Mouse (Mus musculus): ENCODE results near the gene Jtb.
"Not testable (repeated sequence)": the region's sequence is repeated elsewhere in the genome, so short reads cannot be mapped to it uniquely, and the experiment has no call there.

The Jtb gene

DNA sequence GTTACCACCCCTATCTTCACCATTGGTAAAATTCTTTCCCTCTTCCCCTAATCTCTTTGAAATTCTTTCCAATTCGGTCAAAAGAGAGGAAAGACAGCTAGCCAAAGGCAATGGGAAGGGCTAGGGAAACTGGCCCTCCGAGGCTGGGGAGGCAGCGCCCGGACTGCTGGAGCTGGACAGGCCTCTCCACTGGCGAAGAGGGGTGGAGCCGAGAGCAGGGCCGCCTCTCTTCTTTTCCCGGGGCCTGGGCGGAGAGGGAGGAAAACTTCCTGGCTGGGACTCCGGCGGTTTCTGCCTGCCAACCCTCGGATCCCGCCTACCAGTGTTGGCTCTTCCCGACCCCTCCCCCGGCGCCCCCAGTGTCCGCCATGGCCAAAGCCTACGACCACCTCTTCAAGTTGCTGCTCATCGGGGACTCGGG is 10.9 kb upstream of the Jtb start:
- in situ Hi-C loops (cut with MboI; ENCODE audit: low pct_unique_long_range_greater_than_20kb in 1 of 2, low sequenced_read_pairs in 2 of 2, unreplicated experiment in 1 of 2), result loop anchor here in 1 of 2 experiments (10.0 kb wide), 1 partner anchor 154 kb away; no protein-coding TSS in a partner anchor

DNA sequence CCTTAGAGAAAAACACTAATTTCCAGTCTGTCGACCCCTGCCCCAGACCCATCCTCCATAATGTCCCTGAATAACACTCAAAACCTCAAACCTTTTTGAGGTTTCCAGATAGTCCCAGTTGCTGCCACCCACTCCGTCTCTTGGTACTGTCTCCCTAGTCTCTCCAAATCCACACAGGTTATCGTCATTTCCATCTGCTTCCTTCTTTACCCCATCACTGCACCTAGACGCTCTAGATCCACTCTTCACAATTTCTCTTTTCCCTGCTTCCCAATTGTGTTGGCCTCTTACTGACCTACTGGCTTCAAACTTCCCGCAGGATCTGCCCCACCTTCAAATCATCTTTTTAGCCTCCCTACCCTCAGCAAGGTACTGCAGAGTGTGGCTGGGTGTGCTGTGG is 10.3 kb upstream of the Jtb start:
- in situ Hi-C loops (cut with MboI; ENCODE audit: low pct_unique_long_range_greater_than_20kb in 1 of 2, low sequenced_read_pairs in 2 of 2, unreplicated experiment in 1 of 2), result loop anchor here in 1 of 2 experiments (10.0 kb wide), 1 partner anchor 154 kb away; no protein-coding TSS in a partner anchor

DNA sequence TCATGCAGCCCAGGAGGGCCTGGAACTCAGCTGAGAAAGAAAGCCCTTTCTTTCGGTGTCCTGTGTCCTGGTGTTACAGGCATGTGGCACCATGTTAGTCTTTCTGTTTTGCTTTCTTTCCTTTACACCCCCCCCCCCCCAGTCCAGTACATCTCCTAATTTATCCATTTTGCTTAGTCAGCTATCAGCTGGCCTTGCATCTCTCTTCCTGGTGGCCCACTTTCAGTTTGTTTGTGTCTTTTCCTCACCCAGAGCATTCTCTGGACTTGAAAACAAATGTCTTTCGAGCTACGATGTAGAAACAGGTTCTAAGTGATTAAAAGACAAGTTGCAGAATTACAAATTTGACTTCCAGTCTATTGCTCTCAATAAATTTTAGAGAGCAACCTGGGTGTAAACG is 8.9 kb upstream of the Jtb start:
- in situ Hi-C loops (cut with MboI; ENCODE audit: low pct_unique_long_range_greater_than_20kb in 1 of 2, low sequenced_read_pairs in 2 of 2, unreplicated experiment in 1 of 2), result loop anchor here in 1 of 2 experiments (10.0 kb wide), 1 partner anchor 152 kb away; no protein-coding TSS in a partner anchor

DNA sequence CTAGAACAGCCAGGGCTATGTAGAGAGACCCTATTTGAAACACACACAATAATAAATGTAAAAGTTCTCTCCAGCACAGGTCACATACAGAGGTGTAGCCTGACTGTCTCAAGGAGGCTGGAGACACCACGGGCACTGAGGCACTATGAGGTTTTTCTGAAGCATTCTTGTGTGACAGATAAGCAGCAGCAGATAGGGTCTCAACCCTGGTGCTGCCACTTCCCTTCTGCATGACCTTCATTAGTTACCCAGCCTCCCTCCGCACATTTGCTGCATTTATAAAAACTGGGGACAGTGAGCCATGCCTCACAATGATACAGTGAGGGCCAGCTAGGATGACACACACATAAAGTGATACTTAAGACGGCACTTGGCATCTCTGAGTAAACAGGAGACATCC is 8.5 kb upstream of the Jtb start:
- in situ Hi-C loops (cut with MboI; ENCODE audit: low pct_unique_long_range_greater_than_20kb in 1 of 2, low sequenced_read_pairs in 2 of 2, unreplicated experiment in 1 of 2), result loop anchor here in 1 of 2 experiments (10.0 kb wide), 1 partner anchor 152 kb away; no protein-coding TSS in a partner anchor

DNA sequence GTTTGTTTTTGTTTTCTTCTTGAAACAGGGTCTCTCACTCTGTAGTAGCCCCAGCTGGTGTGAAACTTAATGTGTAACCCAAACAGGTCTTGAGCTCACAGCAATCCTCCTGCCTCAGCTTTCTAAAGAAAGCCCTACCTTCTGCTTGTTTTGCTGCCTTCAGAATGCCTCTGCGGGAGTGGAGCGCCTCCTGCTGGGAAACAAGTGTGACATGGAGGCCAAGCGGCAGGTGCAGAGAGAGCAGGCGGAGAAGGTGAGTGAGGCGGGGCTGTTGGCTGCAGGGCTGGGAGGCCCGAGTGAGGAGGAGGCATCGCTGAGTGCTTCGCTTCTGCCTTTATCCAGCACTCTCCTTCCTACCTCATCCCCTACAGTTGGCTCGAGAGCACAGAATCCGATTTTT is 7.1 kb upstream of the Jtb start:
- in situ Hi-C loops (cut with MboI; ENCODE audit: low pct_unique_long_range_greater_than_20kb in 1 of 2, low sequenced_read_pairs in 2 of 2, unreplicated experiment in 1 of 2), result loop anchor here in 1 of 2 experiments (10.0 kb wide), 1 partner anchor 150 kb away; no protein-coding TSS in a partner anchor

DNA sequence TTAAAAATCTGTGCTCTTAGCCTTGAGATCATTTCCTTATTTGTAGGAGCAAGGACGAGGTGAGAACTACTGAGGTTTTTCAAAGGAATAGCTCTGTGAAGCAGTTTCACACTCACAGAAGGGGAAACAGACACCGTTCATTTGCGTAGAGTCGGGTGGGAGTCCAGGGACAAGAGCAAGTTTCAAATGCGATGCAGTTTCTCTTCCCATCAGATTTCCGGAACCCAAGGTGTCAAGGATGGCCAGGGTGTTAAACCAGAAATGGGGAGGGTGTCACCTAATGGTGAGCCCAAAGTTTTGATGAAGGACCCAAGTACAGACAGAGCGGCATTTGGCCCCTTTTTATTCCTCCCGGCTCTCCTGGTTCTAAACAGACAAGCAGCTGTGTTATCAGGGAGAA is 322 bp upstream of the Jtb start:
- in situ Hi-C loops (cut with MboI; ENCODE audit: low pct_unique_long_range_greater_than_20kb in 1 of 2, low sequenced_read_pairs in 2 of 2, unreplicated experiment in 1 of 2), result no loop called here

DNA sequence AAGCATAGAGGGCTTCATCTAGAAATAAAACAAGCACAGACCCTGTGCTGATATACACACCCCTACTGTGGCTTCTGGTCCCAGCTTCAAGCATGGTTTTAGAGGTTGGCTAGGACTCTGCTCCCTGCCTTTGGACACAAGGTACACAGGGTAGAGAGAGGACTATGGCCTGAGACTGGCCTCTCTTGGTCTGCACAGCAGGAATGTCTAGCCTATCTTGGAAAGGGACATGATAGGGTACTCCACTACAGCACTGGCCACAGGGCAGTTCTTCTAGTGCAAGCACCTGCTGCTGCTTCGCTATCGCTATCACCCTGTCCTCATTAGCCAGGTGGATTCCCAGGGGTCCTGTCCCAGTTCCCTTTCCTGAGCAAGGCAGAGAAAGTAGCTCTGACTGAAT is 9.9 kb downstream of the Jtb start:
- in situ Hi-C loops (cut with MboI; ENCODE audit: low pct_unique_long_range_greater_than_20kb in 1 of 2, low sequenced_read_pairs in 2 of 2, unreplicated experiment in 1 of 2), result no loop called here

DNA sequence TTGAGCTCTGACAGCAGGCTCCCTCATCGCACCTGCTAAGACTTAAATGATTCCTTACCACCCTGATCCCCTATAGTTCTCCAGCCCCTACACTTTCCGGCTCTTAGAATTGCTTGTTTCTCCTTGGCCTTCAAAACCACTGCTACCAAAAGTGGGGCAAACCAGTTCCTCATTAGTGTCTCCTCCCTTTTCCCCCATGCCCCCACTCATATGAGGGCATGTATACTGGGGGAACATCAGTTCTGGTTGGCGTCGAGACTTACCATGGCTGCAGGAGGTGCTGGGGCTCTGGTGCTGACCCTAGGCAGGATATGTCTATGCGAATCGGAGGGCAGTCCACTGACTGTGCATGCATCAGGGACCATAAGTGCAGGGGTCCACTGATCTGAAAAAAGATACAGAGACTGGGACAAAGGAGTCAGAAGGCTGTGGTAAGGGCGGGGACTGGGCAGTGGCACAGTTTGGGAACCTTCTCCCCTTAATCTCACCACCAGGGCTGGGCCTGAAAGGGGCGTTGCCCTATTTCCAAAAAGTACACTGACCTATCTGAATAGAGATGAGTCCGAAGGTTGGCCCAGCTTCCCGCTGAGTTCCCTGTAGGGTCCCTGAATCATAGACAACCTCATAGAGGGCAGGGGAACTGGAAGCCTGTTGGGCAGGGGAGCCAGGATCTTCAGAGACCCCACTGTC is 10.4 kb downstream of the Jtb start:
- in situ Hi-C loops (cut with MboI; ENCODE audit: low pct_unique_long_range_greater_than_20kb in 1 of 2, low sequenced_read_pairs in 2 of 2, unreplicated experiment in 1 of 2), result no loop called here

DNA sequence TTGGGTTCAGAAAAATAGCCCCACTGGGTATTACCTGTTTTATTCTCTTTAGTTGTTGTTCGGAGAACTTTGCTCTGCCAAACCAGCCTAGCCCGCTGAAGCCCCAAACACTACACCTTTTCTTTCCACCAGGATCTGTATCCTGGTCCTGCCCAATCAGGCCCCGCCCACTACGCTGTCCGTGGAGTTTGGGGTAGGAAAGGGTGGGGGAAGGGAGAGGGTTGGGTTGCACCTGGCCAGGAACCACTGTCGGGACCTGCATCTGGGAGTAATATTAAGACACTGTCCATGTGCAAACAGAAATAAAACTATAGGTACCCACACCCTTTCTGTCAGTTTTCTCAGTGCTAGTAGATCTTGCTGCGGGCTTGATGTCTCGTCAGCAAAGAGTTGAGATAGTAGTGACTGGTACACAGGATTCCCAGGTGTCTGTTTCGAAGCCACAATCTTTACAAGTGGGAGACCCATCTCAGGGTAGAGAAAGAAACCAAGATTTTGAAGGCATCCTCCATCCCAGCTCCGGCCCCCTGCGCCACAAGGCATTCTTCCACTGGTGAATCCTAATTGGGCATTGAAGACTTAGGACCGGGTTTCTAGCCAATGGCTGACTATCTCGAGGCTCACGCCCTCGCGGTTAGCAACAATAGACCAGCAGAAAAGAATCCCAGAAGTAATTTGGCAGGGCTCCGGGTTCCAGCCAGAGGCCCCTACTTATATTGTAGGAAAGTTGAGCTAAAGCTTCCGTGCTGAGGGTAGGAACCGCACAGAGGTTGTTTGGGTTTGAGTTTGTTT is 11.8 kb downstream of the Jtb start, which contains the start of gene Creb3l4:
Creb3l4 (minus strand) TSS at position 529 of the 792 bp plus-strand sequence.
- in situ Hi-C loops (cut with MboI; ENCODE audit: low pct_unique_long_range_greater_than_20kb in 1 of 2, low sequenced_read_pairs in 2 of 2, unreplicated experiment in 1 of 2), result no loop called here

DNA sequence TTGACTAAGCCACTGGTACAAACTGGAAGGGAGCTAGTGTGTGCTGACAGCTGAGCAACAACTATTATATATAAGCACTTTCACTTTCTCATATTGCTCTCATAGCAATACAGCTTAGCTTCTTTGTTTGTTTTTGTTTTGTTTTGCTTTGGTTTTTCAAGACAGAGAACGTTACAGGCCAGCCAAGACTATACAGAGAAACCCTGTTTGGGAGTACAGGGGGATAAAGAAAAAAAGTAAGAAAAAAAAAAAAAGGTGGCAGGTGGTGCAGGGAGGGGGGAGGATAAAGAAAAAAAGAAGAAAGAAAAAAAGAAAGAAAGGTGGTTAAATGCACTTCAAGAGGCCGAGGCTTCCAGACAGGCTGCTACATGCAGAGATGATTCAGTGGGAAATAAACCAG is 14.0 kb downstream of the Jtb start:
- in situ Hi-C loops (cut with MboI; ENCODE audit: low pct_unique_long_range_greater_than_20kb in 1 of 2, low sequenced_read_pairs in 2 of 2, unreplicated experiment in 1 of 2), result no loop called here

DNA sequence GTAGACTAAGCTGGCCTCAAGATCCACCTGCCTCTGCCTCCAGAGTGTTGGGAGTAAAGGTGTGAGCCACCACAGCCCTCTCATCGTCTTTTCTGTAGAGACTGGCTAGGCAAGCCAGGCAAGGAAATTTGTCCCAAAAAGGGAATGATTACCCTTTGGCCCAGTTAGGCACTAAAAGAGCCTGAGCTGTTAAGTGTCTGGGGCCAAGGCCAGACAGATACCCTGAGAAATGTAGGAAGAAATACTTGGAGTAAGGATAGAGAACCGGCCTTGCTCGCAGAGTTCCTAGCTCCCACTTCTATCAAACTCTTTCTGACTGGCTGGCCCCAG is 16.2 kb downstream of the Jtb start:
- in situ Hi-C loops (cut with MboI; ENCODE audit: low pct_unique_long_range_greater_than_20kb in 1 of 2, low sequenced_read_pairs in 2 of 2, unreplicated experiment in 1 of 2), result no loop called here

DNA sequence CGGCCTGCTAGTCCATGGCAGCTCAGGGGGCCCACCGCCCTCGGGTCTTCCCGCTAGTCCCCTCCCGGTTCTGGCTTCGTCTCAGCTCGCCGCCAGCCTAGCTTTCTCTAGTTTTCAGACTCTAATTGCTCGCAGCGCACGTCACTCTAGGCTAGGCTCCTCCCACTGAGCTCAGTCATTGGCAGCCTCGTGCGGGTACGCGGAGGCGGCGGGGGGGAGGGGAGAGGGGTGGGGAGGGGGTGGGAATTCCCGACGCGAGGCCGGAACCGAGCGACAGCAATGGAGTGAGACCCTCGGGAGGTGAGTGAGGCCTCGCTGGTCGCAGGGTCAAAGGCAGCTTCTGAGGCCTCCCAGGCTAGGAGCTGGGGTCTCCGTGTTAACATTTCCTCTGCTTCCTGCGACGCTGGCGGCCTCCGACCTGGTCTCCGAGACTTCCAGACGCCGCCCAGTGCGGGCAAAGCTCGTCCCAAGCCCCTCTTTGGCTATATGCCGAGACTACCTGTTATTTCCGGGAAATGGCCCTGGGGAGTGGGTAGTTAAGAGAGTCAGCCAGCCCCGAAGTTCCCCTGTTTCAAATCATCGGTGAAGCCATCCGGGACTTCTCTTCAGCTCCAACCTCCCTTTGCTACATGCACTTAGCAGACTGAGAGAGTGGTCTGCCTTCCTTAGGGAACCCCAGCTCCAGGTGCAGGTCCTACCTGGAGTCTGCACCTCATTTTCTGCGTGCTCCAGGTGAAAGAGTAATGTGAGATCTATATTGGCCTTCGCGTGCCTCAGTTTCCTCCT is 16.8 kb downstream of the Jtb start, which contains the start of gene Slc39a1:
Slc39a1 (plus strand) TSS at position 213 of the 786 bp plus-strand sequence.
- in situ Hi-C loops (cut with MboI; ENCODE audit: low pct_unique_long_range_greater_than_20kb in 1 of 2, low sequenced_read_pairs in 2 of 2, unreplicated experiment in 1 of 2), result no loop called here

DNA sequence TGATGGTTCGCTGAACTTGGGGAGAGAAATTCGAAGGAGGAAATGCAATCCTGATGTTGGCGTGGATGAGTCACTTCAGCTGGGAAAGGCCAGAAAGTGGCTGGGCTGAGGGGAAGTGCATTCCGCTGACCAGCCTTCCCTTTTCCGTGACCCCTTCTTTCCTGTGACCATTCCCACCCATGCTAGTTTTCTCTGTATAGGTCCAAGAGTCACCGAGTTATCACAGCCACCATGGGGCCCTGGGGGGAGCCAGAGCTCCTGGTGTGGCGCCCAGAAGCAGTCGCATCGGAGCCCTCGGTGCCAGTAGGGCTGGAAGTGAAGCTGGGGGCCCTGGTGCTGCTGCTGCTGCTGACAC is 17.3 kb downstream of the Jtb start:
- in situ Hi-C loops (cut with MboI; ENCODE audit: low pct_unique_long_range_greater_than_20kb in 1 of 2, low sequenced_read_pairs in 2 of 2, unreplicated experiment in 1 of 2), result no loop called here

DNA sequence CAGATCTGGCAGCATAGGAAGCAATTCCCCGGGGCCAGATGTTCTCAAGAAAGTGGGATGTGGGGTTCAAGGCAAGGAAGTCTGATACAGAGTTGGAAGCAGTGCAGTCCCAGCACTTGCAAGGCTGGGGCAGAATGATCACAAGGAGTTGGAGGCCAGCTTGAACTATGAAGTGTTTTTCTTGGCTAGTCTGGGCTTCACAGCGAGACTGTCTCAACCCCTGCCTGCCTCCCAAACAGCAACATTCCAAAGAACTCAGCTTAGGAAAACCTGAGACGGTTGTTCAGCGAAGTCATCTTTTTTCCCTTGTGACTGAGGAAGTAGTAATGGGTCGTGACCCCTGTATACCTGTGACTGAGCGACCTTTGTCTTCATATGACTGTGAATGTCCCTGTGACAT is 19.4 kb downstream of the Jtb start:
- in situ Hi-C loops (cut with MboI; ENCODE audit: low pct_unique_long_range_greater_than_20kb in 1 of 2, low sequenced_read_pairs in 2 of 2, unreplicated experiment in 1 of 2), result no loop called here

DNA sequence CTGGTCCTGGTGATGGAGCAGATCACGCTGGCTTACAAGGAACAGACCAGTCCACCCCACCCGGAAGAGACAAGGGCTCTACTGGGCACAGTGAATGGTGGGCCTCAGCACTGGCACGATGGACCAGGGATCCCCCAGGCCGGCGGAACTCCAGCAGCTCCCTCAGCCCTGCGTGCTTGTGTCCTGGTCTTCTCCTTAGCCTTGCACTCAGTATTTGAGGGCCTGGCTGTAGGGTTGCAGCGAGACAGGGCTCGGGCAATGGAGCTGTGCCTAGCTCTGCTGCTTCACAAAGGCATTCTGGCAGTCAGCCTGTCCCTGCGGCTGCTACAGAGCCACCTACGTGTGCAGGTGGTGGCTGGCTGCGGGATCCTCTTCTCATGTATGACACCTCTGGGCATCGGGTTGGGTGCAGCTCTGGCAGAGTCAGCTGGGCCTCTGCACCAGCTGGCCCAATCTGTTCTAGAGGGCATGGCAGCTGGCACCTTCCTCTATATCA is 20.4 kb downstream of the Jtb start:
- in situ Hi-C loops (cut with MboI; ENCODE audit: low pct_unique_long_range_greater_than_20kb in 1 of 2, low sequenced_read_pairs in 2 of 2, unreplicated experiment in 1 of 2), result not testable (repeated sequence)

DNA sequence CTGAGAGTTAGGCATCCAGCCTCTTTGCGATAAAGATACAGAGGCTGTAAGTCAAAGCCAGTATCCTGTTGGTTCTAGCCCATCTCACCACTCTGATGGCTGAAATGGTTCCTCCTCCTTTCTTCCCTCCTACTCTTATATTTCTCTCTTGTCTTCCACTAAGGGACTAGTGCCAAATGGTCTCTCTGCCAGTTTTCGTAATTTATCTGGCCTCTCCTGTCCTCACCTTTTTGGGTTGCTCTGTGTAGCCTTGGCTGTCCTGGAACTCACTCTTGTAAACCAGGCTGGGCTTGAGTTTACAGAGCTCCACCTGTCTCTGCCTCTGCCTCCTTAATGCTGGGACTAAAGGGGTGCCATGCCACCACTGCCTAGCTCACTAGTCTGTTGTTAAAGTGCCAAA is 21.3 kb downstream of the Jtb start:
- in situ Hi-C loops (cut with MboI; ENCODE audit: low pct_unique_long_range_greater_than_20kb in 1 of 2, low sequenced_read_pairs in 2 of 2, unreplicated experiment in 1 of 2), result not testable (repeated sequence)

DNA sequence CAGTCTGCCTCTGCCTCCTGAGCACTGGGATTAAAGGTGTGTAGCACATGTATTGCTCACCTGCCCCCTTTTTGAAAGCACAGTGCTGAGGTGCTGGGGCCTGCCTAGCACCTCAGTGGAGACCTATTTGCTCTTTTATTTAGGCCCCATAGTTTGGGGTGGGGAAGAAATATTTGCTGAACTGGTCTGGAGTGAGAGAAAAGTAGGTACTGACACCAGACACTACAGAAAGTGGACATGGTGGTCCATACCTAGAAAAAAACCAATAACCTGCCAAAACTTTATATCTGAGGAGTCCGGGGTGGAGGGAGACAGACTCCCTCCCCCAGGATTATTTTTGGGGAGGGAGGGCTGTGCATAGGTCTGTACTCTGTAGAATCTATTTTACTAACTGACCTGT is 21.8 kb downstream of the Jtb start:
- in situ Hi-C loops (cut with MboI; ENCODE audit: low pct_unique_long_range_greater_than_20kb in 1 of 2, low sequenced_read_pairs in 2 of 2, unreplicated experiment in 1 of 2), result not testable (repeated sequence)

DNA sequence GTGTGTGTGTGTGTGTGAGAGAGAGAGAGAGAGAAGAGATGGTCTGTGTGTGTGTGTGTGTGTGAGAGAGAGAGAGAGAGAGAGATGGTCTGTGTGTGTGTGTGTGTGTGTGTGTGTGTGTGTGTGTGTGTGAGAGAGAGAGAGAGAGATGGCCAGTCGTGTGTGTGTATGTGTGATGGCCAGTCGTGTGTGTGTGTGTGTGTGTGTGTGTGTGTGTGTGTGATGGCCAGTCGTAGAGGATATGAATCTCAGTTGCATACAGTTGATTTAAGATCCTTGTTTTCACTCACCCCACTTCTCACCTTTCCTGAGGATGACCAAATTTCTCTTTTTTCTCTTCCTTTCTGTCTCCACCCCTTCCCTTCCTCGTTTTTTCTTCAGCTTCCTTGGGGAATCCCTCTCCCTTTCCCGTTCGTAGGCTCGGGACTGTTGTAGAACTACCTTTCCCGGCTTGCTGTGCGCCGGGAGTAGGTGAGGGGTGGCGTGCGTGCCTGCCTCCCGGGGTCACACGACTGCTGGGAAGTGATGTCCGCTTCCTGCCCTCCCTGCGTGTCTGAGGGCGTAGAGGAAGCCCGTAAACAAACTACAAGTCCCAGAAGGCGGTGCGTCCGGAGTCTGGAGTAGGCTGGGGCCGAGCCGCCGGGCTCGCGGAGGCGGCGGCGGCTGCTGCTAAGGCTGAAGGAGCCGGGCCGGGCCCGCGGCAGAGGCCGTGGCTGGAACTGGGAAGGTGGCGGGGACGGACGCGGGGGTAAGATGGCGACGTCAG is 22.4 kb downstream of the Jtb start, which contains the start of gene Crtc2:
Crtc2 (plus strand) TSS at position 511 of the 766 bp plus-strand sequence.
- in situ Hi-C loops (cut with MboI; ENCODE audit: low pct_unique_long_range_greater_than_20kb in 1 of 2, low sequenced_read_pairs in 2 of 2, unreplicated experiment in 1 of 2), result no loop called here

All from mouse embryonic stem cell (cell line).